Mouse (Mus musculus) left cerebral cortex, postnatal 14 days (tissue): ENCODE measurements around the gene Eno1. TPM values are rescaled to one million over a fixed set of nuclear protein-coding genes. Genes with fewer than 3 reads are reported as not detected.

Experiments used
- total RNA-seq, 2 experiments: library from RNA; stranded (reverse); gene quantifications; 2 replicates each; pipeline ENCODE4 v1.2.3; 2021

Eno1 gene
- total RNA-seq, 2 experiments from 2014 or later, result 378 to 386 TPM

Other genes starting within 250 kb of the Eno1 start
- gene H6pd, start 227.7 kb upstream of the Eno1 start, total RNA-seq, result 10 to 100 TPM; 11.4 to 14.2 TPM
- gene Gpr157, start 149.4 kb upstream of the Eno1 start, total RNA-seq, result 1 to 10 TPM in 1 of 2 experiments, under 1 TPM in 1; 0.75 to 1.3 TPM
- 1 to 10 TPM; 5.1 to 5.3 TPM for gene Slc2a5, start 117.4 kb upstream of the Eno1 start, total RNA-seq
- under 1 TPM in 1 of 2 experiments, not detected in 1; 0.22 TPM for gene Slc2a7, start 87.7 kb upstream of the Eno1 start, total RNA-seq
- not detected for gene Car6, start 35.4 kb upstream of the Eno1 start, total RNA-seq
- gene Rere, start 44.9 kb downstream of the Eno1 start, total RNA-seq, result 100 to 1,000 TPM in 1 of 2 experiments, 10 to 100 TPM in 1; 95.6 to 100 TPM